Mouse (Mus musculus) central nervous system, embryonic 18 days (tissue): Measurements from ENCODE around the gene Ptbp2. TPM values are rescaled to one million over a fixed set of nuclear protein-coding genes. Genes with fewer than 3 reads are reported as not detected.

ENCODE experiments used
- polyA plus RNA-seq: library from polyadenylated mRNA; depleted of rRNA; stranded (reverse); fragments of >200 nt; gene quantifications from 2 replicates; pipeline ENCODE4 v1.2.3, GENCODE M21; 2012; rRNA removed

Ptbp2 gene
- polyA plus RNA-seq, result 219 and 231 TPM in 2 replicates

GRCm38 (mm10) chr3:119784366-119784765 is at the start of gene Ptbp2:
Gene Ptbp2, minus strand, starts transcription at chr3:119784466.

